Mouse (Mus musculus) kidney, embryonic 15.5 days (tissue): ENCODE data around the gene Creb5. TPM values are rescaled to one million over a fixed set of nuclear protein-coding genes. Genes with fewer than 3 reads are reported as not detected.
A peak's percentile ranks its signal among the peaks of the same experiment; 100 is the strongest.

ENCODE experiments used
- ATAC-seq: fragments of 200-750 bp; cut with Nextera tagmentation; replicated peaks from 2 replicates; pipeline ENCODE4 v1.8.0; 2017; ENCODE audit warnings: moderate TSS enrichment; ENCODE audit not compliant: low FRiP score
- H3K27ac ChIP-seq: fragments of 300-500 bp; sonication (generic); 2 replicates; pipeline ENCODE4 v1.5.1; 2015; ENCODE audit warnings: mild to moderate bottlenecking, inconsistent platforms
- H3K27me3 ChIP-seq: fragments of 300-500 bp; sonication (generic); 2 replicates; pipeline ENCODE4 v1.6.1; 2015; ENCODE audit warnings: inconsistent platforms
- H3K36me3 ChIP-seq: fragments of 300-500 bp; sonication (generic); 2 replicates; pipeline ENCODE4 v1.6.1; 2015; ENCODE audit warnings: inconsistent platforms
- H3K4me1 ChIP-seq: fragments of 300-500 bp; sonication (generic); 2 replicates; pipeline ENCODE4 v1.6.1; 2015; ENCODE audit warnings: inconsistent platforms
- H3K4me2 ChIP-seq: fragments of 300-500 bp; sonication (generic); 2 replicates; pipeline ENCODE4 v1.6.1; 2015; ENCODE audit warnings: moderate library complexity, mild to moderate bottlenecking, inconsistent platforms
- H3K4me3 ChIP-seq: fragments of 300-500 bp; sonication (generic); replicated peaks from 2 replicates; pipeline ENCODE4 v1.5.1; 2015; ENCODE audit warnings: mild to moderate bottlenecking, inconsistent platforms
- H3K9ac ChIP-seq: fragments of 300-500 bp; sonication (generic); 2 replicates; pipeline ENCODE4 v1.6.1; 2015; ENCODE audit warnings: mild to moderate bottlenecking, inconsistent platforms
- H3K9me3 ChIP-seq: fragments of 300-500 bp; sonication (generic); replicated peaks from 2 replicates; pipeline ENCODE4 v1.6.1; 2016; ENCODE audit warnings: inconsistent platforms
- WGBS: fragments of 180-500 bp; shearing (Covaris S2); methylation state at CpG from one replicate; pipeline ENCODE4 v1.1.7; 2015; ENCODE audit warnings: mixed read lengths; 5-methylcytosine and 5-hydroxymethylcytosine counted together
- polyA plus RNA-seq: library from polyadenylated mRNA; unstranded; fragments of >200 nt; fragmentation: Nextera tagmentation; extraction: Ambion mirVana; gene quantifications from 2 replicates; pipeline ENCODE4 v1.2.1, GENCODE M21; 2015

Gene Creb5
- polyA plus RNA-seq, 1 experiment from 2014 or later, result 5.4 TPM

DNA sequence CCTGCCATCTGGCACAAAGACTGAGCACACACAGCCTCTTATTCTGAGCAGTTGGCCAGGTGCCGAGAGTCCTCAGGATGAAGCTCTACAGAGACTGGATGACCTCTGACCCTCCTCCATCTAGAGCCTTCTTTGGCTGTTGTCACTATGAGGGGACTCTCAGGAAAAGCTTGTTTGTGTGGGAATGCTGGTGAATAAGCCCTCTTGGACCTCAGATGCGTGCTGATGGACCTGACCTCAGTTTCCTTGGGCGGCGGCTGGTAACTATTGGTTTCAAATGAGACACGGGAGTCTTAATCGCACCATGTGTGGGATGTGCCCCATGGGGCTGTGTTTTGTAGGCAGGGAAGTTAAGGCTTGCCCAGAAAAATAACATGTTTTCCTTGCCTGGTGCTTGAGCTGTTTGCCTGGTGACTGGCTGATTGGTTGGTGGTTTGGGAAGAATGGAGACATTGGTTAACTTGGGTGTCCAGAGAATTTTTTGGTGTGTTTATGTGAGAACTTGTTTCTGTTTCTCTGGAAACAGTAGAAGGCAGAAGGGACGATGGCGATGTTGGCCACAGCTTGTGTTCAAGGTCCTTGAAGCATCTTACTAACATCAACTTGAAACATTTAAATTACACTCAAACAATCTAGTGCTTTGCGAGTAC lies 65.4 kb downstream of the Creb5 start:
- no peak overlapping the region for H3K4me2 ChIP-seq
- no peaks in the 10 kb centered on the region for H3K9me3 ChIP-seq
- no peak overlapping the region for H3K9ac ChIP-seq
- H3K4me3 ChIP-seq, result no peak overlapping the region
- H3K27me3 ChIP-seq, result no peaks in the 10 kb centered on the region
- 78% methylated on average over 9 of the region's 9 CpGs for WGBS
- no peak overlapping the region for H3K27ac ChIP-seq
- ATAC-seq, result no peak
- no peaks in the 10 kb centered on the region for H3K4me1 ChIP-seq
- no peaks in the 10 kb centered on the region for H3K36me3 ChIP-seq

DNA sequence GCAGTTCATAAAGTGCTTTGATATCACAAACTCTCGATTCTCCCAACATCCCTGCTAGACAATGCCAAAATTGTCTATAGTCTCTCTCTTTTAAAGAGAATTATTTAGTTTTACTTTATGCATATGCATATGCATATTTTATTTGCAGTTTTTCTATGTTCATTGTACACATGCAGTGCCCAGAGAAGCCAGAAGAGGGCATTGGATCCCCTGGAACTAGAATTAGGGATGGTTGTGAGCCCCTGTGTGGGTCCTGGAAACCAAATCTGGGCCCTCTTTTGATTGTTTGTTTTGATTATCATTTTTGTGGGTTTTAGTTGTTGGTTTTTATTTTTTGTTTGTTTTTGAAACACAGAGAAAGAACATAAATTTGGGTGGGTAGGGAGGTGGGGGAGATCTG lies 69.3 kb downstream of the Creb5 start:
- no peaks in the 10 kb centered on the region for H3K36me3 ChIP-seq
- H3K4me1 ChIP-seq, result no peaks in the 10 kb centered on the region
- no peak overlapping the region for H3K4me3 ChIP-seq
- no peak overlapping the region for H3K9ac ChIP-seq
- no peaks in the 10 kb centered on the region for H3K9me3 ChIP-seq
- WGBS, result 89% methylated on average over 1 of the region's 1 CpGs
- H3K27ac ChIP-seq, result no peak overlapping the region
- no peaks in the 10 kb centered on the region for H3K27me3 ChIP-seq
- no peak for ATAC-seq
- H3K4me2 ChIP-seq, result no peak overlapping the region

DNA sequence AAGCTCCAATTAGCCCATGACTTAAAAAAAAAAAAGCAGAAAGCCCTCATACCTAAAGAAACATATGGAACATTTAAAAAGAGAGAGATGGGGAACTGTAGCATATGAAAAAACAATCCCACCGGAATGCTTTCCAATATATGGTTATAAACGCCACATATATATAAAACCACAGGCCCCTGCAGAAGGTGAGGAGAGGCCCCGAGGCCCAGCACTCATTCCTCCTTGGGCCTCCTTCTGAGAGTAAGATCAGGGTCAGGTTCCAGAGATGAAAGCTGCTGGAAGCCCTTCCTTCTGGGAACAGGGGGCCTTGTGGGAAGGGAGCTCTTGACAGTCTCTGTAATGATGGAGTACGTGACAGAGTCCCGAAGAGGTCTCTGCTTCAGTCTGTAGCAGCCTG lies 76.5 kb downstream of the Creb5 start:
- Histone ChIP-seq H3K4me3 (no peak overlapping the region), H3K9me3 (no peaks in the 10 kb centered on the region), H3K27ac (peak overlapping the region; percentile 46), H3K36me3 (no peaks in the 10 kb centered on the region), H3K4me2 (no peak overlapping the region), H3K9ac (no peak overlapping the region), H3K4me1 (peaks cover 21% of the 10 kb centered on the region), H3K27me3 (no peaks in the 10 kb centered on the region)
- 39% methylated on average over 5 of the region's 5 CpGs for WGBS
- no peak for ATAC-seq

DNA sequence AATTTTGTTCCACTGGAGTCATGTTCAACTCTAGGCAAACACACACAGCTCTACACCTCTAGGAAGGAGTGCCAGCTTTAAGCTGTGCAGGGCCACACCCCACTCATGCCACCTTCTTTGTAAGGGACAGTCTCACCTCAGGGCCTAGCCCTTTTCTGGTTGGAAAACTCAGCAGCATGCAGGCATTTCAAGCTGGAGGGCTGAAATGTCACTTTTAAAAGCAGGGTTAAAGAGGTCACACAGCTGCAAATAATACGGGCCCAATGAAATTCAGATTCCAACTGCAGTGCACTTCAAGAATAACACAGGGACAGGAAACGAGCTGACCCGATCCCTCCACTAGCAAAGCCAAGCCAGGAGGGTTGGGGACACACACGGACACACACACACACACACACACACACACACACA lies 76.9 kb downstream of the Creb5 start:
- H3K4me2 ChIP-seq, result no peak overlapping the region
- WGBS, result 10% methylated on average over 4 of the region's 4 CpGs
- H3K27me3 ChIP-seq, result no peaks in the 10 kb centered on the region
- H3K4me1 ChIP-seq, result peaks cover 21% of the 10 kb centered on the region
- no peaks in the 10 kb centered on the region for H3K9me3 ChIP-seq
- 0 out of 2 replicates have a peak, but pooled peaks have one; percentile 25 for ATAC-seq
- peak overlapping the region; percentile 14; the same call in 1 of the 2 replicates for H3K27ac ChIP-seq
- no peak overlapping the region for H3K4me3 ChIP-seq
- no peak overlapping the region for H3K9ac ChIP-seq
- no peaks in the 10 kb centered on the region for H3K36me3 ChIP-seq

DNA sequence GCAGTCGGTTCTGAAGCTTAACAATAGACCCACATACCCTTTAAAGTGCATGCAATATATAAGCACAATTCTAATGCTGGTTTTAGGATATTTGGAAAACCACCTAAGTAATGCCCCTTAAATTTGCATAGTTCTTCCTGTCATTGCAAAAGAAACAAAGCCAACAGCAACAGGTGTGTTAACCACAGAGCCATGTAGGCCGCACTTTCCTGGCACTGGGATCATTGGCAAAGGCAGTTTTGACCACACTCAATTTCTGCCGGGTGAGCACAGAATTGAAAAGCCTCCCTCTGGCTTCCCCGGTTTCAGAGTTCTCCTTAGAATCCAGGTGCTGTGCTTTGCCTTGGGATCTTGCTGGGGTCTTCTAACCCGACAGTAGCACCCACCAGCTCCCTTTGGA lies 82.1 kb downstream of the Creb5 start:
- Histone ChIP-seq H3K27ac (no peak overlapping the region), H3K4me1 (peaks cover 7% of the 10 kb centered on the region), H3K27me3 (no peaks in the 10 kb centered on the region), H3K4me3 (no peak overlapping the region), H3K36me3 (no peaks in the 10 kb centered on the region), H3K9ac (no peak overlapping the region), H3K4me2 (no peak overlapping the region), H3K9me3 (no peaks in the 10 kb centered on the region)
- WGBS, result 85% methylated on average over 5 of the region's 5 CpGs
- no peak for ATAC-seq

DNA sequence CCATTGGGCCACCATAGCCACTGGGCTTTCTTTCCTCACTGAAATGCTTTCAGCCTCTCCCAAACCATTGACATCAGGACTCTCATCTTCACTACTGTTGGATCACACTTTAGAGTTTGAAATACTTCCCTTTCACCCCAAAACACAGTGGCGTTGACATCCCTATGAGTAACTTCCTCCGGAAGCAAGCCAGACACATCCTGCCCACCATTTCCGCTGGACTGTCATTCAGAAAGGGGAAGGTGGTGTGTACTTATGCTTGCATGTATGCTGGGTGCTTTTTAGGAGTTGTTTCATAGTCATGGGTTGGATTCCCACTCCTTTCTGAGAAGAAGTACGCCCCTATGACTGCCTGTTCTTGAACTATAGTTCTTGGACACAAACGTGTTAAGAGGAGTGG lies 82.9 kb downstream of the Creb5 start:
- H3K9ac ChIP-seq, result no peak overlapping the region
- no peaks in the 10 kb centered on the region for H3K36me3 ChIP-seq
- no peak overlapping the region for H3K27ac ChIP-seq
- H3K4me3 ChIP-seq, result no peak overlapping the region
- H3K9me3 ChIP-seq, result no peaks in the 10 kb centered on the region
- H3K27me3 ChIP-seq, result no peaks in the 10 kb centered on the region
- ATAC-seq, result no peak
- 0 out of 2 replicates have a peak, but pooled peaks cover 5% of the 10 kb centered on the region for H3K4me1 ChIP-seq
- WGBS, result 83% methylated on average over 5 of the region's 5 CpGs
- no peak overlapping the region for H3K4me2 ChIP-seq

DNA sequence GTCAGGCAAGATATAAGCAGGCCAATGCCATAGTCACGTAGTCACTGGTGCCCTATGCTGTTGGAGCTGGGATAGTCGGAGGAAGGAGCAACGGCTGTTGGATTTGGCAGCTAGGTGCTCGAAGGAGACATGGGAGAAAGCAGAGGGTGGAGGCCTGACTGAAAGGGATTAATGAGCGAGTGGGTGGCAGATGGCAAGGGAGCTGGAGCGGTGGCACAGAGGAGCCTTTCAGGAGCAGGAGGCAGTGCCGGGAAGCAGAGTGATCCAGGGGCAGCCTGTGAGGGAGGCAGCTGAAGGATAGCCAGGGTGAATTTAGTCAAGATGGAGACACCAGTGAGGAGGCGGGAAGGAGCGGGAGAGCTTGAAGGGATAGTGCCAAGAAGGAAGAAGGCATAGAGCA lies 84.9 kb downstream of the Creb5 start:
- ATAC-seq, result no peak
- no peaks in the 10 kb centered on the region for H3K36me3 ChIP-seq
- no peak overlapping the region for H3K4me2 ChIP-seq
- no peak overlapping the region for H3K9ac ChIP-seq
- H3K4me1 ChIP-seq, result no peaks in the 10 kb centered on the region
- 90% methylated on average over 9 of the region's 9 CpGs for WGBS
- no peaks in the 10 kb centered on the region for H3K9me3 ChIP-seq
- H3K27ac ChIP-seq, result no peak overlapping the region
- no peaks in the 10 kb centered on the region for H3K27me3 ChIP-seq
- no peak overlapping the region for H3K4me3 ChIP-seq

DNA sequence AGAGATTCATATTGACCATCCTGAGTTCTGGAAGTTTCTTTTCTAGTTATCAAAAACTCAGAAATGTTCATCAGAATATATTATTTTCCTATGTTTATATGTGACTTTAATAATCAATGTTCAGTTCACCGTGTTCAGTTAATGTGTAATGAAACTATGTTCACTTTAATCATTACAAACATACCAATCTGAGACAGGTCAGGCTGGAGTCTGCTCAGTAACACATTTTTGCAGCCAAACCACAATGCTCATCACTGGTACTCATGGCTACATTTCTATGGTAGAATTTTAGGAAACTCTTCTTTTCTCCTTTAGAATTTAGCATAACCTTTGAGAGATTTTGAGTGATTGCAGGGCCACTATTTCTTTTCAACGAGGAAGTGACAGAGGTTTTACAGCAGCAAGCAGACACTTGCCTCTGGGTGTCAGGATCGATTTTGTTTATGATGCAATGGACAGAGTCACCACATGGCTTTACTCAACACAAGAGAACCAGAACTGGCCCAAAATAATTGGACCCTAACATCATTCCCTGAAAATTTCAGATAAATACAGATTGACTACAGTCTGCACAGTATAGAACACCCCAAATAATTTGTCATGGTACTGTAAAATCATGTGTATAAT lies 87.4 kb downstream of the Creb5 start:
- Histone ChIP-seq H3K9ac (no peak overlapping the region), H3K27ac (no peak overlapping the region)

DNA sequence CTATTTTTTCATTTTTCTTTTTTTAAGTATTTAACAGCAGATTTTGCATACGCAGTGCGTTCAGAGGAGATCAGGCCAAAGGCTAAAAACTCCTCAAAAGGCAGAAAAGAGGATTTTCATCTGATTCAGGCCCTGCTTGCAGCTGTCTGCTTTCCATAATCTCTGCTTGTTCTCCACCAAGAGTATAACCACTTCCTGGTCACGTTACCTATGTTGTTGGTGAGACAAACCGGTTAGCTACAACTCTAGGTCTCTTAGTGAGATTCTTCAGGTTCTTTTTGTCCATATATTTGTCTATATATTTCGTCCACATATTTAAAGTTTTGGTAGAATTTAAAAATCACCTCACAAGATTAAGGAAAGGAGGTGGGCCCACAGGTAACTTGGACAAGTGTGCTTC lies 102.2 kb downstream of the Creb5 start:
- Histone ChIP-seq H3K4me2 (no peak overlapping the region), H3K4me1 (peaks cover 20% of the 10 kb centered on the region), H3K9me3 (no peaks in the 10 kb centered on the region), H3K9ac (no peak overlapping the region), H3K36me3 (no peaks in the 10 kb centered on the region), H3K27me3 (no peaks in the 10 kb centered on the region), H3K27ac (no peak overlapping the region), H3K4me3 (no peak overlapping the region)
- ATAC-seq, result no peak
- 91% methylated on average over 5 of the region's 5 CpGs for WGBS

More for the DNA sequence above, 87.4 kb downstream of the Creb5 start:
- no peaks in the 10 kb centered on the region for H3K36me3 ChIP-seq
- no peaks in the 10 kb centered on the region for H3K4me1 ChIP-seq
- H3K4me3 ChIP-seq, result no peak overlapping the region
- 59% methylated on average over 3 of the region's 3 CpGs for WGBS
- no peak for ATAC-seq
- no peak overlapping the region for H3K4me2 ChIP-seq
- no peaks in the 10 kb centered on the region for H3K27me3 ChIP-seq
- no peaks in the 10 kb centered on the region for H3K9me3 ChIP-seq

DNA sequence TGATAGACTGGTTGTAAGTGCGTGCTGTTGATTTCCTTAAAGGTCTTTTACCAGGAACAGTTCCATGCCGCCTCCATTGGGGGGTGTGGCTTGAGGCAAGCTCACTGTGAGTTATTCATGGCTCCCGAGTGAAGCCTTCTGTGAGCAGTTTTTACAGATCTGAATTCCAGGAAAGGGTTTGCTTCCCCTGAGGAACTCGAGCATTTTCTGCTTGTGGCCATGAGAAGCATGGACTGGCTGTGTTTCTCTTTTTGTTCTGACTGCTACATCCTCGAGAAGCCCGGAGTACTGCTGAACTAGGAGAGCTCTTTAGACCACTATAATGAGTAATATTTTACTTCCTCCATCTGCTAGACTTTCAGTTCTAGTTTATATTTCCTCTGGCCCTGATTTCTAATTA lies 103.3 kb downstream of the Creb5 start:
- H3K27me3 ChIP-seq, result no peaks in the 10 kb centered on the region
- peaks cover 27% of the 10 kb centered on the region for H3K4me1 ChIP-seq
- 0 out of 2 replicates have a peak overlapping the region, but pooled peaks have one; percentile 37 for H3K27ac ChIP-seq
- WGBS, result 24% methylated on average over 6 of the region's 6 CpGs
- no peaks in the 10 kb centered on the region for H3K36me3 ChIP-seq
- H3K4me2 ChIP-seq, result peak overlapping the region; percentile 33; the same call in 1 of the 2 replicates
- no peak overlapping the region for H3K4me3 ChIP-seq
- H3K9ac ChIP-seq, result no peak overlapping the region
- ATAC-seq, result no peak
- no peaks in the 10 kb centered on the region for H3K9me3 ChIP-seq

DNA sequence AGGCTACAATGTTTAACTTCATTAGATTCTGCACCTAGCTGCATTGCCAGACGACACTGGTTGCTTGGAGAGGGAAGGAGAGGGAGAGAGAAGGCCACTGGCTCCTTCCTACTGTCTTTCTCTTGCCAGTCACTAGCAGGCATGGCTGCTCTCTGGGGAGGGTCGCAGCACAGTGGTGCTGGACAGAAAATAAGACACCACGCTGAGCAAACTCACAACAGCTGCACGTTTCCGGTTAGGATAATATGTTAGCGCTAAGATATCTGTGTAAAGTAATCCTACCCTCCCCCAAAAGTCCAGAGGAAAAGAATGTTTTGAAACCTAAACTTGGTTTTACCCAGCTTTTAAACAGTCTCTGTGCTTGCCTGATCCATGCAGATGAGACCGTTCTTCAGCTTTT lies 107.0 kb downstream of the Creb5 start:
- Histone ChIP-seq H3K4me1 (peaks cover 34% of the 10 kb centered on the region), H3K9ac (no peak overlapping the region; the same call in 1 of the 2 replicates), H3K27ac (peak overlapping the region; percentile 38; the same call in 1 of the 2 replicates), H3K36me3 (no peaks in the 10 kb centered on the region), H3K4me3 (no peak overlapping the region), H3K4me2 (peak overlapping the region; percentile 28), H3K9me3 (no peaks in the 10 kb centered on the region), H3K27me3 (peaks cover 15% of the 10 kb centered on the region; the same call in 1 of the 2 replicates)
- 18% methylated on average over 7 of the region's 7 CpGs for WGBS
- ATAC-seq, result peak; percentile 54; the same call in 1 of the 2 replicates

DNA sequence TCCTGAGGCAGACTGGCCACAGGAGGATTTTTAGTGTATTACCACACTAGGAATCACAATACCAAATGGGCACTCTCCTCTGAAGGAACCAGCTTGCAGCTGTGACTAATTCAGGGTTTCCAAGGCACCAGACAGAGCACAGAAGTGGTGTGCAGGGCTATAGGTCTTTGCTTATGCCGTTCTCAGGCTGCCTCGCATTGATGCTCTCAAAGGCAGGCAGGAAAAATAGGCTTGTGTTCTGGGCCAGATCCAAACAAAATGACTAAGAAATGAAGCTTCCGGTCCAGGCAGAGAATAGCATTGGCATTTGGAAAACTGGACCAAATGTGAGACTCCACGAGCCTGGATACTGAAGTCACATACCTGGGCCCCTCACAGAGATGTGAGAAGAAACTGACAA lies 108.1 kb downstream of the Creb5 start:
- Histone ChIP-seq H3K27ac (no peak overlapping the region), H3K27me3 (peaks cover 18% of the 10 kb centered on the region; the same call in 1 of the 2 replicates), H3K9ac (no peak overlapping the region), H3K36me3 (no peaks in the 10 kb centered on the region), H3K4me2 (no peak overlapping the region), H3K4me3 (no peak overlapping the region), H3K9me3 (no peaks in the 10 kb centered on the region), H3K4me1 (peaks cover 29% of the 10 kb centered on the region)
- no peak for ATAC-seq
- WGBS, result 61% methylated on average over 4 of the region's 4 CpGs
